Mouse (Mus musculus) Patski (cell line): ENCODE data around the gene Cbfb. TPM values are rescaled to one million over a fixed set of nuclear protein-coding genes. Genes with fewer than 3 reads are reported as not detected.

Experiments used
- ATAC-seq: fragments of 100-300 bp; one replicate; pipeline ENCODE4 v1.8.0; 2021
- CTCF ChIA-PET: fragments of 350-600 bp; sonication (Branson Sonifier 250); formaldehyde crosslinking; loops from one replicate; lab custom pipeline; 2022; ENCODE audit warnings: inconsistent platforms; lab: Charles Lee
- POLR2A ChIA-PET: fragments of 350-600 bp; sonication (Branson Sonifier 250); formaldehyde crosslinking; loops from one replicate; lab custom pipeline; 2022; ENCODE audit warnings: antibody characterized with exemption, inconsistent platforms; lab: Charles Lee
- DNase-seq: peaks from one replicate; pipeline ENCODE4 v3.0.0-alpha.2; 2011; ENCODE audit warnings: low read depth, low spot score
- H3K27me3 ChIP-seq: fragments of 371-371 bp; one replicate; pipeline ENCODE4 v1.5.1; 2021
- CTCF ChIP-seq: fragments of 100-300 bp; IDR thresholded peaks from one replicate; pipeline ENCODE4 v1.5.1; 2021
- in situ Hi-C: fragments of 300-500 bp; cut with MboI; formaldehyde crosslinking; loops from 3 replicates; pipeline ENCODE4 v1.11.1; 2018; ENCODE audit warnings: low pct_unique_long_range_greater_than_20kb, mixed read lengths
- polyA plus RNA-seq: library from polyadenylated mRNA; unstranded; gene quantifications from one replicate; pipeline ENCODE4 v1.2.3, GENCODE M21; 2021

The Cbfb gene
- polyA plus RNA-seq: 64.4 TPM

- CTCF ChIA-PET: interaction anchor here (1.2 kb wide), 1 partner anchor 47 kb away, joined by 3 read pairs; no protein-coding TSS in a partner anchor
- no peak for TF ChIP-seq CTCF
- in situ Hi-C loops: no loop called here
- no peaks in the 10 kb centered on the region for H3K27me3 ChIP-seq
- DNase-seq (peak; percentile 54), ATAC-seq (peak; percentile 88)
- POLR2A ChIA-PET: no interaction called here
These were observed at the start of gene Cbfb for GRCm38 (mm10) chr8:105170381-105171115. Cbfb (plus strand) TSS chr8:105170674.

GRCm38 (mm10) chr8:105129864-105130263 lies 40.6 kb upstream of the Cbfb start:
- in situ Hi-C loops: no loop called here
- DNase-seq (no peak), ATAC-seq (no peak)
- CTCF ChIA-PET: interaction anchor here (1.3 kb wide), 1 partner anchor 8 kb away, joined by 4 read pairs; no protein-coding TSS in a partner anchor
- POLR2A ChIA-PET: interaction anchor here (1.1 kb wide), 1 partner anchor 95 kb away, joined by 3 read pairs; the partner anchor contains the start of gene D230025D16Rik
- H3K27me3 ChIP-seq: peaks cover 32% of the 10 kb centered on the region
- TF ChIP-seq CTCF: no peak

GRCm38 (mm10) chr8:105131509-105131908 lies 39.0 kb upstream of the Cbfb start, which contains the start of gene Ces4a:
Ces4a (plus strand) TSS chr8:105131800.
- ATAC-seq (no peak), DNase-seq (no peak)
- in situ Hi-C loops: no loop called here
- H3K27me3 ChIP-seq: peaks cover 26% of the 10 kb centered on the region
- CTCF ChIA-PET: no interaction called here
- no peak for TF ChIP-seq CTCF
- POLR2A ChIA-PET: no interaction called here

- CTCF ChIA-PET: interaction anchor here (0.6 to 5.0 kb wide), 10 partner anchors 9 to 117 kb away, joined by 3 to 33 read pairs (median 6); no protein-coding TSS in a partner anchor
- peak; percentile 96 for TF ChIP-seq CTCF
- POLR2A ChIA-PET: no interaction called here
- peak; percentile 80 for ATAC-seq
- no peaks in the 10 kb centered on the region for H3K27me3 ChIP-seq
- in situ Hi-C loops: loop anchor here (5.0 kb wide), 1 partner anchor 79 kb away; no protein-coding TSS in a partner anchor
- no peak for DNase-seq
These were observed 32.1 kb upstream of the Cbfb start for GRCm38 (mm10) chr8:105138423-105138822.

GRCm38 (mm10) chr8:105142395-105142794 lies 28.1 kb upstream of the Cbfb start:
- in situ Hi-C loops: no loop called here
- TF ChIP-seq CTCF: no peak
- DNase-seq (no peak), ATAC-seq (no peak)
- ChIA-PET CTCF (interaction anchor here (5.0 kb wide), 1 partner anchor 77 kb away, joined by 33 read pairs; no protein-coding TSS in a partner anchor), POLR2A (no interaction called here)
- H3K27me3 ChIP-seq: peaks cover 3% of the 10 kb centered on the region

GRCm38 (mm10) chr8:105151654-105152053 lies 18.8 kb upstream of the Cbfb start:
- no peak for ATAC-seq
- CTCF ChIA-PET: interaction anchor here (0.7 to 2.7 kb wide), 3 partner anchors 13 to 142 kb away, joined by 3 to 6 read pairs (median 3); no protein-coding TSS in a partner anchor
- no peak for DNase-seq
- POLR2A ChIA-PET: interaction anchor here (0.7 kb wide), 1 partner anchor 11 kb away, joined by 4 read pairs; no protein-coding TSS in a partner anchor
- in situ Hi-C loops: no loop called here
- peaks cover 5% of the 10 kb centered on the region for H3K27me3 ChIP-seq
- TF ChIP-seq CTCF: no peak

- in situ Hi-C loops: no loop called here
- ATAC-seq (peak; percentile 78), DNase-seq (peak; percentile 38)
- no peak for TF ChIP-seq CTCF
- POLR2A ChIA-PET: interaction anchor here (0.6 kb wide), 1 partner anchor 17 kb away, joined by 4 read pairs; no protein-coding TSS in a partner anchor
- CTCF ChIA-PET: interaction anchor here (0.7 to 2.7 kb wide), 4 partner anchors 14 to 65 kb away, joined by 3 to 6 read pairs (median 3); no protein-coding TSS in a partner anchor
- H3K27me3 ChIP-seq: peaks cover 5% of the 10 kb centered on the region
These were observed 17.7 kb upstream of the Cbfb start for GRCm38 (mm10) chr8:105152623-105153398.

GRCm38 (mm10) chr8:105154316-105154715 lies 16.2 kb upstream of the Cbfb start:
- H3K27me3 ChIP-seq: peaks cover 5% of the 10 kb centered on the region
- CTCF ChIA-PET: interaction anchor here (1.4 to 2.7 kb wide), 2 partner anchors 16 to 24 kb away, joined by 3 to 6 read pairs; no protein-coding TSS in a partner anchor
- in situ Hi-C loops: no loop called here
- POLR2A ChIA-PET: interaction anchor here (1.0 kb wide), 1 partner anchor 64 kb away, joined by 3 read pairs; no protein-coding TSS in a partner anchor
- no peak for TF ChIP-seq CTCF
- DNase-seq (no peak), ATAC-seq (no peak)

GRCm38 (mm10) chr8:105155091-105155745 lies 15.3 kb upstream of the Cbfb start:
- peaks cover 5% of the 10 kb centered on the region for H3K27me3 ChIP-seq
- POLR2A ChIA-PET: no interaction called here
- ATAC-seq: no peak
- CTCF ChIA-PET: interaction anchor here (0.6 to 1.0 kb wide), 2 partner anchors 41 to 63 kb away, joined by 3 read pairs; no protein-coding TSS in a partner anchor
- no peak for TF ChIP-seq CTCF
- in situ Hi-C loops: no loop called here
- no peak for DNase-seq

- POLR2A ChIA-PET: interaction anchor here (0.6 kb wide), 2 partner anchors 66 to 193 kb away, joined by 3 read pairs; no protein-coding TSS in a partner anchor
- ATAC-seq (no peak), DNase-seq (no peak)
- H3K27me3 ChIP-seq: peaks cover 5% of the 10 kb centered on the region
- in situ Hi-C loops: no loop called here
- peak; percentile 61 for TF ChIP-seq CTCF
- CTCF ChIA-PET: no interaction called here
These were observed 12.9 kb upstream of the Cbfb start for GRCm38 (mm10) chr8:105157555-105157954.
